Mouse (Mus musculus) limb, embryonic 11.5 days (tissue): ENCODE measurements at regions not wholly inside any gene's neighbourhood (a gene's known extent, or its start where the extent isn't known, plus 50 kb on each side); places are given as distances from the start of the nearest gene placed in this dataset.

ENCODE experiments used
- ATAC-seq: fragments of 200-750 bp; cut with Nextera tagmentation; 2 replicates; pipeline ENCODE4 v1.8.0; 2017; ENCODE audit warnings: low read depth; ENCODE audit not compliant: insufficient number of reproducible peaks, low FRiP score, low TSS enrichment
- DNase-seq: peaks from one replicate; pipeline ENCODE4 v3.0.0-alpha.2; 2015; ENCODE audit warnings: low spot score
- H3K27ac ChIP-seq: fragments of 300-500 bp; sonication (generic); replicated peaks from 2 replicates; pipeline ENCODE4 v1.5.1; 2014; ENCODE audit warnings: low read depth, mild to moderate bottlenecking, low read length
- H3K27me3 ChIP-seq: fragments of 300-500 bp; sonication (generic); 2 replicates; pipeline ENCODE4 v1.6.1; 2014; ENCODE audit warnings: mild to moderate bottlenecking, low read length, mixed read lengths; ENCODE audit not compliant: control insufficient read depth, insufficient read depth
- H3K36me3 ChIP-seq: fragments of 300-500 bp; sonication (generic); 2 replicates; pipeline ENCODE4 v1.6.1; 2014; ENCODE audit warnings: mild to moderate bottlenecking, low read length, moderate library complexity, mixed read lengths; ENCODE audit not compliant: control insufficient read depth, insufficient read depth
- H3K4me1 ChIP-seq: fragments of 300-500 bp; sonication (generic); 2 replicates; pipeline ENCODE4 v1.6.1; 2014; ENCODE audit warnings: low read length, mixed read lengths; ENCODE audit not compliant: control insufficient read depth, insufficient read depth
- H3K4me2 ChIP-seq: fragments of 300-500 bp; sonication (generic); 2 replicates; pipeline ENCODE4 v1.6.1; 2014; ENCODE audit warnings: low read depth, mild to moderate bottlenecking, moderate library complexity; ENCODE audit not compliant: severe bottlenecking
- H3K4me3 ChIP-seq: fragments of 300-500 bp; sonication (generic); 2 replicates; pipeline ENCODE4 v1.5.1; 2014; ENCODE audit warnings: low read depth, low read length
- H3K9ac ChIP-seq: fragments of 300-500 bp; sonication (generic); 2 replicates; pipeline ENCODE4 v1.6.1; 2014; ENCODE audit warnings: mild to moderate bottlenecking, low read length
- H3K9me3 ChIP-seq: fragments of 300-500 bp; sonication (generic); 2 replicates; pipeline ENCODE4 v1.6.1; 2016; ENCODE audit warnings: low read length; ENCODE audit not compliant: control insufficient read depth
- WGBS: fragments of 180-500 bp; shearing (Covaris S2); extraction: QIAGEN DNeasy Blood & Tissue Kit; methylation state at CpG from one replicate; pipeline ENCODE4 v1.1.7; 2014; 5-methylcytosine and 5-hydroxymethylcytosine counted together

DNA sequence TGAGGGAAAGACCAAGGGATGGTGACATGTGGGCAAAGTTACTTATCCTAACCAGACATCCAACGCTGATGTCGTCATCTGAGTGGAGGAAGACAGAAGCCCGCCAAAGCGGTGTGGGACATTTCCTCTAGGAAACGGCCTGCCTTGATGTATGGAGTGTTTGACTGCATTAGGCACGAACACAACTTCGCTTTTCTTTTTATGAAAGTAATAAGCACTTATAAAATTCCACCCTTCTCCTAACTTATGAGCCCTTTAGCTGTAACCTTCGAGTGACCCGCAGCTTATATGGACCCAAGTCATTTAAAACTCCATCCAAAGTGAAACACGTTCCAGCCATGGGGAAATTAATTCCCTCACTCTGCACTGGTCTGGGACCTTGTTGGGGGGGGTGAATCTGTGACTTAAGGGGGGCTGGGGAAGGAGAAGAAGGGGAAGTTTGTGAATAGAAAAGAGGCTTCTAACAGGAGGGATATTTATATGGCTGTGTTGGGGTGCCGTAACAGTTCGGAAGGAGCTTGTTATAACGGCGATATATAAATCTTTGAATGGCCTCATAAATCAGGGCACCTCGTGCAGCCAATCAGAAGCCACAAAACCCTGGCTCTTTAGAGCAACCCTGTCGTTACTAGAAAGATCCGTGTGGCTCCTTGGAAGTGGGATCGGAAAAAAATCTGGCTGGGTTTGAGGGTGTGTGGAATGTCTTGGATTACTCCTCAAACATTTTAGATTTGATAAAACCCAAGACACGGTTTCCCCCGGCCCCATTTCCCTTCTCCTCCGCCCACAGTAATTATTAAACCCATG lies 280.9 kb downstream of the Med13l start:
- Histone ChIP-seq H3K27me3 (no peaks in the 10 kb centered on the region), H3K4me3 (no peak overlapping the region), H3K36me3 (no peaks in the 10 kb centered on the region), H3K4me2 (no peak overlapping the region), H3K27ac (peak overlapping the region; percentile 72), H3K9ac (no peak overlapping the region), H3K4me1 (peaks cover 11% of the 10 kb centered on the region), H3K9me3 (no peaks in the 10 kb centered on the region)
- ATAC-seq (peak; percentile 91), DNase-seq (peak; percentile 65)
- WGBS = 26% methylated on average over 21 of the region's 21 CpGs

DNA sequence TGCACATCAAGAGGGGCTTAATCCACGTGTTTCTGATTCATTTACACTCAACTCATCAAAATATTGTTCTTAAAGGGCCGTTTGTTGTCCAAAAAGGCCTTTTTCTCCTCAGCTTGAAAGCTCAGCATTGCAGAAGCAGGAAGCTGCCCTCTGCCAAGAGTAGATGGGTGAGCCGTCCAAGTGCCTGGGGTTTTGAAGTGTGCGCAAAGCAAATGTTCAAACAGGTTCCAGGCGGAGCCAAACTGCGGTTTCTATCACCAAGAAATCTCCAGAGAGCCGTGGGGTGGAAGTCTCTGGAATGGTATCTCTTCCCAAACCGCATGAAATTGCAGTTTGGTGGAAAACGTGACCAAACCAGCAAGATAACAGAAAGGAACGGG lies 281.5 kb downstream of the Med13l start:
- Histone ChIP-seq H3K36me3 (no peaks in the 10 kb centered on the region), H3K4me3 (no peak overlapping the region), H3K4me1 (peaks cover 11% of the 10 kb centered on the region), H3K4me2 (no peak overlapping the region), H3K9ac (no peak overlapping the region), H3K27me3 (no peaks in the 10 kb centered on the region), H3K9me3 (no peaks in the 10 kb centered on the region), H3K27ac (no peak overlapping the region)
- ATAC-seq (no peak), DNase-seq (no peak)
- WGBS = 45% methylated on average over 10 of the region's 10 CpGs

- no peak overlapping the region for H3K9ac ChIP-seq
- DNase-seq = no peak
- WGBS = 33% methylated on average over 12 of the region's 12 CpGs
- no peak for ATAC-seq
- H3K9me3 ChIP-seq = no peaks in the 10 kb centered on the region
- 0 out of 2 replicates have a peak, but pooled peaks cover 3% of the 10 kb centered on the region for H3K4me1 ChIP-seq
- H3K4me2 ChIP-seq = no peak overlapping the region
- H3K27me3 ChIP-seq = no peaks in the 10 kb centered on the region
- H3K36me3 ChIP-seq = no peaks in the 10 kb centered on the region
- H3K4me3 ChIP-seq = no peak overlapping the region
- H3K27ac ChIP-seq = no peak overlapping the region
These were observed 296.5 kb downstream of the Med13l start for GRCm38 (mm10) chr5:118857001-118857400.

DNA sequence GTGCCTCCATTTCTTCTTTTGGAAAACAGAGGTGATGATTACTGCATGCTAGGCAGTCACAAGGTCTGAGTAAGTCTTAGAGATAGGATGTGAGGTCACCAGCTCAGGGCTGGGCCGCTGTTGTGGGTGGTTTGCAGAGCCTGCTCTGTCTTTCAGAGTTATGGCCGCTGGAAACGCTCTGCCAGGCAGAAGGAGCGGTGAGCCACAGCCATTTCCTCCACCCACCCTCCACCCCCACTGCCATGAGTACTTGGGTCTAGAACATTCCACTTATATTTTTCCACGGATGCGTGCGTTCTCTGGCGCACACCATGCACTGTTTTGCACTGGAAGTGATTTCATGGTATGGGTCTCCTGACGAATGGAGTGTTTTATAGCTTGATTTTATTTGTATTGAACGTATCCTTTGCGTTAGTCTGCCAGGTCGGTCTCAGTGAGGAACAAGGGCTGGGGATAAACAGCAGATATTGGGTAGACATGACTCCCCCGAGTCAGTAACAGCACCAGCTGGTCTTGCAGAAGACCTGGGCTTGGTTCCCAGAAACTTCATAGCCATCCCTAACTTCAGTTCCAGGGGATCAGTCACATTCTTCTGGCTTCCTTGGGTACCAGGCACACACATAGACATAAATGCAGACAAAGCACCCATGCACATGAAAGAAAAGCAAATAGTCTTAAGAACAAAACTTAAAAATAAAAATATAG lies 300.8 kb downstream of the Med13l start:
- no peaks in the 10 kb centered on the region for H3K27me3 ChIP-seq
- ATAC-seq = no peak

GRCm38 (mm10) chr5:118867511-118867910 lies 307.0 kb downstream of the Med13l start:
- Histone ChIP-seq H3K36me3 (no peaks in the 10 kb centered on the region), H3K27me3 (no peaks in the 10 kb centered on the region), H3K27ac (no peak overlapping the region), H3K9me3 (0 out of 2 replicates have a peak, but pooled peaks cover 5% of the 10 kb centered on the region), H3K4me2 (no peak overlapping the region), H3K4me1 (no peaks in the 10 kb centered on the region), H3K4me3 (no peak overlapping the region), H3K9ac (no peak overlapping the region)
- ATAC-seq (no peak), DNase-seq (no peak)
- 93% methylated on average over 5 of the region's 5 CpGs for WGBS

More for the DNA sequence above, 300.8 kb downstream of the Med13l start:
- H3K27ac ChIP-seq = no peak overlapping the region
- WGBS = 78% methylated on average over 13 of the region's 13 CpGs
- 0 out of 2 replicates have a peak, but pooled peaks cover 8% of the 10 kb centered on the region for H3K9me3 ChIP-seq
- H3K4me1 ChIP-seq = 0 out of 2 replicates have a peak, but pooled peaks cover 3% of the 10 kb centered on the region
- no peaks in the 10 kb centered on the region for H3K36me3 ChIP-seq
- no peak overlapping the region for H3K9ac ChIP-seq
- no peak overlapping the region for H3K4me2 ChIP-seq
- no peak for DNase-seq
- H3K4me3 ChIP-seq = no peak overlapping the region

GRCm38 (mm10) chr5:118869330-118869729 lies 308.9 kb downstream of the Med13l start:
- 61% methylated on average over 9 of the region's 9 CpGs for WGBS
- Histone ChIP-seq H3K36me3 (no peaks in the 10 kb centered on the region), H3K27me3 (no peaks in the 10 kb centered on the region), H3K9me3 (no peaks in the 10 kb centered on the region), H3K9ac (no peak overlapping the region), H3K4me3 (no peak overlapping the region), H3K27ac (no peak overlapping the region), H3K4me2 (no peak overlapping the region), H3K4me1 (0 out of 2 replicates have a peak, but pooled peaks cover 3% of the 10 kb centered on the region)
- no peak for DNase-seq
- ATAC-seq = no peak

GRCm38 (mm10) chr5:118873871-118874270 lies 313.4 kb downstream of the Med13l start:
- H3K27ac ChIP-seq = no peak overlapping the region
- no peak for ATAC-seq
- no peak overlapping the region for H3K9ac ChIP-seq
- H3K4me1 ChIP-seq = 0 out of 2 replicates have a peak, but pooled peaks cover 6% of the 10 kb centered on the region
- no peak overlapping the region for H3K4me3 ChIP-seq
- no peak overlapping the region for H3K4me2 ChIP-seq
- 43% methylated on average over 7 of the region's 7 CpGs for WGBS
- DNase-seq = no peak
- peaks cover 10% of the 10 kb centered on the region; the same call in 1 of the 2 replicates for H3K27me3 ChIP-seq
- no peaks in the 10 kb centered on the region for H3K36me3 ChIP-seq
- no peaks in the 10 kb centered on the region for H3K9me3 ChIP-seq

DNA sequence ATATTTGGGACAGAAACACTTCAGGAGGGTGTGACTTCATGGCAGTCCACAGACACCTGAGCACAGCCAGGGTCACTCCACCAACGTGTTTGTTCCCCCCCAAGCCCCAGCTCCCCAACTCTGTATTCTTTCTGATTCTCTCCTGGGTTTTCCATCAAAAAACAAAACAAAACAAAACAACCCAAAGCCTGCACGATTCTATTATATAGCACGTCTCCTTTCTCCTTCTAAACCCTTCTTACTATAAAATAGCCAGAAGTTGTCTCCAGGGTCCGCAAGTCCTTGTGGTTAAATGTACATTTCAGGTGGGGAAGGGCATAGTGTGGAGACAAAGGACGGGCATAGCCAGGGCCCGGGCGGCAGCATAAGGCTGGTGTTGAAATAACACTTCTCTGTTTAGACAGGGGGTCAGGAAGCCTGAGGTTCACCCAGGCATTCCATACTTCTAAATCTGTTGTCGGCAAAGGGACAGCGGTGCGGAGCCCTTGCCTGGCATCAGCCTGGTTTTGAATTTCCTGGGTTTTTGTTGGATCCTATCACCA lies 314.7 kb downstream of the Med13l start:
- no peak for DNase-seq
- Histone ChIP-seq H3K4me1 (0 out of 2 replicates have a peak, but pooled peaks cover 6% of the 10 kb centered on the region), H3K4me2 (no peak overlapping the region), H3K4me3 (no peak overlapping the region), H3K9ac (no peak overlapping the region; the same call in 1 of the 2 replicates), H3K9me3 (no peaks in the 10 kb centered on the region), H3K27me3 (peaks cover 10% of the 10 kb centered on the region; the same call in 1 of the 2 replicates), H3K36me3 (no peaks in the 10 kb centered on the region), H3K27ac (no peak overlapping the region; the same call in 1 of the 2 replicates)
- WGBS = 65% methylated on average over 10 of the region's 10 CpGs
- no peak for ATAC-seq
